Mouse (Mus musculus) gastrocnemius, adult 2 months (tissue): Measurements from ENCODE around the gene 6030408B16Rik. TPM values are rescaled to one million over a fixed set of nuclear protein-coding genes. Genes with fewer than 3 reads are reported as not detected.
A peak's percentile ranks its signal among the peaks of the same experiment; 100 is the strongest.

Experiments
- DNase-seq: peaks from one replicate; pipeline ENCODE4 v3.0.0; 2022
- H3K27ac ChIP-seq: fragments of 200-600 bp; 2 replicates; pipeline ENCODE4 v1.8.1; 2022; ENCODE audit warnings: mild to moderate bottlenecking
- H3K4me3 ChIP-seq: fragments of 200-600 bp; 2 replicates; pipeline ENCODE4 v1.8.1; 2022; ENCODE audit warnings: mild to moderate bottlenecking, moderate library complexity
- CTCF ChIP-seq: fragments of 200-600 bp; IDR thresholded peaks from 2 replicates; pipeline ENCODE4 v1.8.1; 2022; ENCODE audit warnings: antibody characterized with exemption, mild to moderate bottlenecking, moderate library complexity
- intact Hi-C: fragments of 180-260 bp; cut with DNase I; formaldehyde crosslinking; loops from one replicate; pipeline ENCODE4 v1.15.1; 2025
- total RNA-seq, 2 experiments: library from RNA; stranded (reverse); gene quantifications; 2 replicates each; pipeline ENCODE4 v1.2.3; 2021

6030408B16Rik gene
- total RNA-seq, 2 experiments from 2014 or later: 0.20 to 0.36 TPM

- TF ChIP-seq CTCF: no peak
- DNase-seq: no peak
- Histone ChIP-seq H3K4me3 (no peak overlapping the region), H3K27ac (peak overlapping the region; percentile 31; the same call in 1 of the 2 replicates)
- intact Hi-C loops: no loop called here
These were observed 1.2 kb downstream of the 6030408B16Rik start for GRCm38 (mm10) chr15:101294028-101294894.

DNA sequence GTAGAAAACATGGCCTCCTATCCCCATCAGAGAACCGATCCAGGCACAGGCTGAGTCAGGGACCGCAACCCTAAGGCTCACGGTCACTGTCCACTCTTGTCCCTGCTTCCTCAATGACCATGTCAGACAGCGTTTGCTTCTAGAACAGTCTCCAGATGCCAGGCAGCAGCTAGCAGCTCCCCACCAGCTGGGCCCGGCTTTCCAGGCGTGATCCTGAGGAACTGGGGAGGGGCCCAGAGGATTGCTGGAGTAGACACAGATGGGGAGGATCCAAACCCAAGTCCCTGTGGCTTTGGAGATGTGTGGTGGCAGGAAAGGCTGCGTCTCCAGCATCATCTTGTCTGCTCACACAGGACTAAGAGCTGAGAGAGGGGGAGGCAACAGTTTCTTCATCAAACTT, 2.1 kb downstream of the 6030408B16Rik start:
- DNase-seq: no peak
- Histone ChIP-seq H3K27ac (peak overlapping the region; percentile 31; the same call in 1 of the 2 replicates), H3K4me3 (no peak overlapping the region)
- intact Hi-C loops: no loop called here
- TF ChIP-seq CTCF: no peak

- TF ChIP-seq CTCF: no peak
- no peak overlapping the region for H3K4me3 ChIP-seq
- no peak for DNase-seq
- intact Hi-C loops: no loop called here
- 0 out of 2 replicates have a peak overlapping the region, but pooled peaks have one; percentile 20 for H3K27ac ChIP-seq
These were observed 2.6 kb downstream of the 6030408B16Rik start for GRCm38 (mm10) chr15:101295616-101296015.

- intact Hi-C loops: no loop called here
- no peak for TF ChIP-seq CTCF
- no peak for DNase-seq
- Histone ChIP-seq H3K27ac (0 out of 2 replicates have a peak overlapping the region, but pooled peaks have one; percentile 20), H3K4me3 (no peak overlapping the region)
These were observed 3.1 kb downstream of the 6030408B16Rik start for GRCm38 (mm10) chr15:101296091-101296490.

DNA sequence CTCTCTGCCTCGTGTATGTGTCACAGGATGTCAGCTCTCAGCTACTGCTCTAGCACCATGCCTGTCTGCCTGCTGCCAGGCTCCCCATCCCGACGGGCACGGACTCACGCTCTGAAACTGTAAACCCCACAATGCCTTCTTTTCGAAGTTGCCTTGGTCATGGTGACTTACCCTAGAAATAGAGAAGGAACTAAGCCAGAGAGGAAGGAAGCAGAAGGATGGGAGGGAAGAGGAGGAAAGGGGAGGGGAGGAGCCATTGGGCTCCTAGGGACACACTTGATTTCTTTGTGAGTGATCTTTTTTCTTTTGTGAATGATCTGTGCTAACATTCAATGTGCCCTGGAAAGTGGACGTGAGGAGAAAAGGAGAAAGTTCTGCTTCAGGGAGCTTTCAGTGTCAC, 5.0 kb downstream of the 6030408B16Rik start:
- peak overlapping the region; percentile 65 for H3K27ac ChIP-seq
- no peak overlapping the region for H3K4me3 ChIP-seq
- no peak for DNase-seq
- intact Hi-C loops: no loop called here
- no peak for TF ChIP-seq CTCF

DNA sequence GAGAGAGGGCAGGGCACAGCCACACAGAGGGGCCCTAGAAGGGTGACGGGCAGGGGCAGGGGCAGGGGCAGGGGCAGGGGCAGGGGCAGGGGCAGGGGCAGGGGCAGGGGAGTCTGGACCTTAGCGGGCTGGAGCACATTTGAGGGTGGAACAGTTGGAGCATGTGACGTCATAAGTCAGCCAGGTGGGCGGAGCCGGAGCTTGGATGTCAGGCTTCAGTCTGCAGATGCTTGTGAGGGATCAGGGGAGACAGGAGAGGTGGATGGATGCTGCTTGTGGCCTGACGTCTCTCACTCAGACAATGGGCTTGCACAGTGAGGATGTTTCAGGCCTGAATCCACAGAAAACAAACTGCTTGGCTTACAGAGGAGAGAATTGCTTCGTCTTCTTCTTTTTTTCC, 5.5 kb downstream of the 6030408B16Rik start:
- intact Hi-C loops: no loop called here
- H3K27ac ChIP-seq: peak overlapping the region; percentile 65; the same call in 1 of the 2 replicates
- no peak for DNase-seq
- no peak for TF ChIP-seq CTCF
- H3K4me3 ChIP-seq: no peak overlapping the region

DNA sequence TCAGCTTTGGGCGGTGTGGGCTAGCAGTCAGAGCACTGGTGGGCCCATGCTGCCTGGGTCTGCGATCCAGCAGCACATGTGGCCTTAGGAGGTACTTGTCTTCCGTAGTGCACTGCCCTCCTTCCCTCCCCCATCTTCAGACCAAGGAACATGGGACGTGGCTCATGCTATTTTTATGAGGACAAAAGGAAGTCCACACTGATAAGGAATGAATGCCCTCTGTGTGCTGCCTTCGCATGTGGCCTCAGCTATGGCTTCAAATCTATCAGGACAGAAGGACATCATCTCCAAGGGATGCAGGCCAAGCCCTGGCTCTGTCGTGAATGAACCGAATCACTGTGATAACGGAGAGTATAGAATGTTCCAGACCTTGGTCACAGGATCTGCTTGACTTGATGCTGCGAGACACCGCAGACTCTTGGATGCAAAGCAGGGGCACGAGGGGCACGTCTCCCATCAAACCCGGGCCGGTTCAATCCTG, 6.5 kb downstream of the 6030408B16Rik start:
- no peak for TF ChIP-seq CTCF
- no peak overlapping the region for H3K4me3 ChIP-seq
- no peak for DNase-seq
- intact Hi-C loops: no loop called here
- H3K27ac ChIP-seq: peak overlapping the region; percentile 32; the same call in 1 of the 2 replicates

GRCm38 (mm10) chr15:101300128-101300527, 7.1 kb downstream of the 6030408B16Rik start:
- intact Hi-C loops: no loop called here
- H3K4me3 ChIP-seq: no peak overlapping the region
- H3K27ac ChIP-seq: peak overlapping the region; percentile 32; the same call in 1 of the 2 replicates
- no peak for TF ChIP-seq CTCF
- DNase-seq: no peak

GRCm38 (mm10) chr15:101302201-101302600, 9.2 kb downstream of the 6030408B16Rik start:
- peak; percentile 84 for DNase-seq
- intact Hi-C loops: no loop called here
- H3K4me3 ChIP-seq: no peak overlapping the region
- H3K27ac ChIP-seq: peak overlapping the region; percentile 95
- TF ChIP-seq CTCF: no peak

DNA sequence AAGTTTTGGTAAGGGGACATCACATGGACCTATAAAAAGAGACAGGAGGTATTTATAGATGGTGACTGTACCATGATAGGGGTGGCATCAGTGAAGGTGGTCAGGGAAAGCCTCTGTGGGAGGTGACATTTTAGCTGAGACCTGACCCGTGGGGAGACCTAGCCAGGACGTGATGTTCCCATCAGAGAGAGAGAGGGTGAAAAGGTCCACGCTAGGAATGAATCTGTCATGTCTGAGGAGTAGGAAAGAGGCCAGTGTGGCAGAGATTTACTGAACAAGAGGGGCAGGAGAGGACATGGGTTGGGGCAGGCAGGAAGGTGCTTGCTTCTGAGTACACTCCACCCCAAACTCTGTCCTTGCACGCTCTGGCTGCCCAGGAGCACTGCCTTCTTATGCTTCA, 10.8 kb downstream of the 6030408B16Rik start:
- intact Hi-C loops: loop anchor here (1.0 kb wide), 1 partner anchor 62 kb away; no protein-coding TSS in a partner anchor
- peak; percentile 77 for DNase-seq
- Histone ChIP-seq H3K4me3 (no peak overlapping the region), H3K27ac (peak overlapping the region; percentile 96)
- TF ChIP-seq CTCF: no peak

DNA sequence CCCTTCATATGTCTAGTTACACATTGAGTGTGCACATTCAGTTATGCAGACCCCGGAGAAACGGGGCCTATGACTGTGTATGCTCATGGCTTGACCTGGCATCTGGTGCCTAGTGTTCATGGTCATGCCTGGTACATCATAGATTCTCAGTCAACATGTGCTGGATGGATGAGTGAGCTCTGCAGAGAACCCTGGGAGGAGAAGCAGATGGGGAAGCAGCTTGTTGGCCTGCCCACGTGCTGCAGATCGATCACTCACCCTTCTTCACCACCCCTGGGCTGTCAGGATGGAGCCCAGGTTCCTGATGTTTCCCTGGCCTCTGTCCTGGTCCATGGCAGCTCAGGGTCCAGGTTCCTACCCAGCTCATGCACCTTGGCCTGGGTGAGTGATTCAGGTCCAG, 13.4 kb downstream of the 6030408B16Rik start:
- no peak for TF ChIP-seq CTCF
- H3K27ac ChIP-seq: peak overlapping the region; percentile 12; the same call in 1 of the 2 replicates
- no peak for DNase-seq

DNA sequence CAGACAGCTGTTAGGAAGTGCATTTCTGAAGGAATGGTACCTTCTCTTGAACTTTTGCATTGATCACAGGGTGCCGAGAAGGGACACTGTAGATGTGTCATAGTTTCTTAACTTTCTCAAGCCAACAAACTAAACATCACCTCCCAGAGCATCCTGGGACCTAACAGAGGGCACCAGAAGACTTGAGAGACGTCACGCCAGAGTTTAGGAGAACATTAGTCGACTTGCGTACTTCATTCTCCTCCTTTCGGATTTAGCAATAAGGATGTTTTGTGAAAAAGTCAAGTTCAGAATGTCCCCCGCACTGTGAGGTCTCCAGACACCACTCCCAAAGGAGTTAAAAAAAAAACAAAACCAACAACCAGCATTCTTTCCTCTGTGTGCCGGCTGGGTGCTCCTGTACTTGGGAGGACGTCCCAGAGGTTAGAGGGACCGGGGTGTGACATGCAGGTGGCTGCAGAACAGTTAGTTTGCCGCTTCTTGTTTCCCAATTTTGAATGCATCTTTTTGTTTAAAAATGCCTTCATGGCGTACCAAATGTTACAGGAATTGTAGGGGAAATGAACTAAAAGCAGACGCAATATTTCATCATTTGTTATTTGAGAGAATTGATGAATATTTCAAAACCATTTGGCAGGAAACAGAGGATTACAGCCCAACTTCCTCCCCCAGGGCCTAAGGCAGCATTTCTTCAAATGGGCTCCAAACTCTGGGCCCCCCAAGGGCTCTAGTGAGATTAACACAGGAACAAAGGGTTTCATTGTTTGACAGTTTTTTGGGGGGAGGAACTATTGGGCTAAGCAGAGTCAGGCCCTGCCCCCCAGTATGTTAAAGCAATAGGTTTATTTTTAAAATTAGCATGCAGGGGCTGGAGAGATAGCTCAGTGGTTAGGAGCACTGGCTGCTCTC, 15.7 kb downstream of the 6030408B16Rik start:
- intact Hi-C loops: no loop called here
- Histone ChIP-seq H3K4me3 (no peak overlapping the region), H3K27ac (peak overlapping the region; percentile 72)
- DNase-seq: peak; percentile 56
- TF ChIP-seq CTCF: no peak

More for the DNA sequence above, 13.4 kb downstream of the 6030408B16Rik start:
- no peak overlapping the region for H3K4me3 ChIP-seq
- intact Hi-C loops: no loop called here

GRCm38 (mm10) chr15:101309493-101309892, 16.5 kb downstream of the 6030408B16Rik start:
- no peak overlapping the region for H3K4me3 ChIP-seq
- H3K27ac ChIP-seq: peak overlapping the region; percentile 72
- no peak for DNase-seq
- intact Hi-C loops: no loop called here
- TF ChIP-seq CTCF: no peak
